Mouse (Mus musculus): Measurements from ENCODE around the gene Cisd1.
A peak's percentile ranks its signal among the peaks of the same experiment; 100 is the strongest.
"Not testable (repeated sequence)": the region's sequence is repeated elsewhere in the genome, so short reads cannot be mapped to it uniquely, and the experiment has no call there.

The Cisd1 gene

GRCm38 (mm10) chr10:71344579-71345143 lies at the start of gene Cisd1:
Gene Cisd1 (minus strand): TSS chr10:71344954.
- DNase-seq (ENCODE audit: low spot score), result peak; percentile 90

DNA sequence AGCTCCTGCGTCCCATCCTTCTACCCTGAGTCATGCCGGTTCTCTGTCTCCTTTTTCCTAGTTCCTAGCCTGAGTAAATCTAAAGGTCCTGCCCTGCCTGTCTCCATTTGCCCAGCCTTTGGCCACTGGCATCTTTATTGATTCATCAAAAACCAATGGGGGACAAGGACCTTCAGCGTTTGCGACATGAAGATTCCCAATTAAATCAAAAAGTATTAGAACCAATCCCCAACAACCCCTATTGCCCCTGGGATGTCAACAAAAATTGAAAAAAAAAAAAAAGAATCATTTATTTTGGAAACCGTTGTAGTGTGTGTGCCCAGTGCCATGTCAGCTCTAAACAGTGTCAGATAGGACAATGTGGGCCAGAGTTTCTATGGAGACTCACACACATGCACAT lies 44.6 kb upstream of the Cisd1 start:
- no peak for DNase-seq (ENCODE audit: low spot score)

GRCm38 (mm10) chr10:71384159-71385044 lies 39.6 kb upstream of the Cisd1 start:
- no peak for DNase-seq (ENCODE audit: low spot score)

DNA sequence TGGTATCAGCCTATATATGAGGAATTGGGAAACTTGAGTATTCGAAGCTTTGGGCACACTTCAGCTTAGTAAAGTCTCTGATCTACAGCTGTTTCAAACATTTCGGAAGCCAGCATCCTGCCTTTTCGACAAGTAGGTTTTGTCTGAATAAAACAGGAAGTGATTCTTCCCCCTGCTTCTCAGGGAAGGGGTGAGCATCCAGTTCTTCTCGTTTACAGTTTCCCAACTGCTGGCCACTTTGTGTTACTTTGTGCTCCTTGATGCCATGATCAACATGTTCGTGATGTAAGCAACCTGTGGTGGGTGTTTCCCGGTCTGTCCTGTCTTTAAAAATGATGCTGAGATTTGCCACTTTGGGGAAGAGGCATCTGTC lies 38.8 kb upstream of the Cisd1 start:
- DNase-seq (ENCODE audit: low spot score), result not testable (repeated sequence)

DNA sequence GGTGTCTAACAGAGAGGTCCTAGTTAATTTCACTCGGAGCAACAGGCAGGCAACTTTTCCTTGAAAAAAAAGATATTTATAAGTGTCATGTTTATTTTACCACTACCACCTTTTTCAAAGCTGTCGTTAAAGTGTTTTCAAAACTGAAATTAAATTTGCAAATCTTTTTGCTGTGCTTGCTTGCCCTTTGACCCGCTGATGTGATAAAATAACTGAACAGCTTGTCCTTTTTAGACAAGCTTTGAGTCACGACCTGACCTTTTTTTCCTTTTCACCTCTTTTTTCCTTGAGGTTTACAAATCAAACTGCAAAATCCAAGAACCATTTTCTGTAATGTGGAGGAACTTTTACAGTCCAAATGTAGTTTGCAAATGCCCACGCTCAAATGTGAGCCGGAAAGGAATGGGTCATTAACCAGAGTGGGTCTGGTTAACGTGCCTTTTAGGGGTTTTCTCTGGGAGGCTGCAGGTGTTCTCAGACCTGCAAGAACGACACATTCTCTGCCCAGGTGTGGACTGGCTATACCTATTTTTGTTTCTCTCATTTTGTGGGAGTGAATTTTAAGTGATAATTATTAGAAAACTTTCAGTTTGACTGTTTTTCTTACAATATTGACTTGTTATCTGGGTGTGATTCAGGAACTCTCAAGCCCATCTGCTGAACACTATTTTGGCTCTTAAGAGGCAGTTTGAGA lies 38.3 kb upstream of the Cisd1 start:
- DNase-seq (ENCODE audit: low spot score), result no peak

GRCm38 (mm10) chr10:71382109-71382508 lies 37.4 kb upstream of the Cisd1 start:
- DNase-seq (ENCODE audit: low spot score), result no peak

DNA sequence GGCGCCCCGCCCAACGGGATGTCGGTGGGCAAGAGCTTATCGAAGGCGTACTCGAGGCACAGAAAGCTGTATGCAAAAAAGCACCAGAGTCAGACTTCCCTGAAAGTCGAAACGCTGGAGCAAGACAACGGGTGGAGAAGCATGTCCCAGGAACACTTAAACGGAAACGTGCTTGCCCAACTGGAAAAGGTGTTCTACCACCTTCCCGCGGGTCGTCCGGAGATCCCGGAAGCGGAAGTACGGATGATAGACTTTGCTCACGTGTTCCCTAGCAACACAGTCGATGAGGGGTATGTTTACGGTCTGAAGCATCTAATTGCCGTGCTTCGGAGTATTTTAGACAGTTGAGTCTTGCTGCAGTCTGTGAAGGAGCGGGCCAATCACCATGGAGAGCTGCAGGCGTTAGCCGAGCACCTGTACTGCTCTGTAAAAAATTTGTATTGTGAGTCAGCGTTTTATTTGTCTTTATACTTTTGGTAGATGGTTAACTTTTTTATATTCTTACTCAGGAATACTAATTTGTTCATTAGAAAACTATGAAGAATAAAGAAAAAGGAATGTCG lies 36.8 kb upstream of the Cisd1 start:
- DNase-seq (ENCODE audit: low spot score), result no peak

GRCm38 (mm10) chr10:71380406-71380805 lies 35.7 kb upstream of the Cisd1 start:
- DNase-seq (ENCODE audit: low spot score), result no peak

DNA sequence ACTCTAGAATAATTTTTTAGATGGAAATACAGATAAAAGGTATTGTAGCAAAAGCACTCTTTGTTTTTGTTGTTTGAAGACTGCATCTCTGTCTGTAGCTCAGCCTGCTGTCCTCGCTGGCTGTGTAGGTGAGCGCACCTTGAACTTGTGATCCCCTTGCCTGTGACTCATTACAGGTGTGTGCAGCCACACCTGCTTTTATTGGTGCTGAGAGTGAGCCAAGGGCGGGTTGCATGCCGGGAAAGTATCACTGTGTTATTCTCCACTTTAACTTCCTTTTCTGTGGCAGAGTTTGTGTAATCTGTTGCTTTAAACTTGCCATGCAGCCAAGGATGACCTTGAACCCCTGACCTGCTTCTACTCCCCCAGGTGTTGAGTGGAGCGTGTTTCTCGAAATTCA lies 31.3 kb upstream of the Cisd1 start:
- no peak for DNase-seq (ENCODE audit: low spot score)

- DNase-seq (ENCODE audit: low spot score), result no peak
These were observed 29.0 kb upstream of the Cisd1 start for GRCm38 (mm10) chr10:71373706-71374105.

- DNase-seq (ENCODE audit: low spot score), result no peak
These were observed 27.1 kb upstream of the Cisd1 start for GRCm38 (mm10) chr10:71371881-71372280.

DNA sequence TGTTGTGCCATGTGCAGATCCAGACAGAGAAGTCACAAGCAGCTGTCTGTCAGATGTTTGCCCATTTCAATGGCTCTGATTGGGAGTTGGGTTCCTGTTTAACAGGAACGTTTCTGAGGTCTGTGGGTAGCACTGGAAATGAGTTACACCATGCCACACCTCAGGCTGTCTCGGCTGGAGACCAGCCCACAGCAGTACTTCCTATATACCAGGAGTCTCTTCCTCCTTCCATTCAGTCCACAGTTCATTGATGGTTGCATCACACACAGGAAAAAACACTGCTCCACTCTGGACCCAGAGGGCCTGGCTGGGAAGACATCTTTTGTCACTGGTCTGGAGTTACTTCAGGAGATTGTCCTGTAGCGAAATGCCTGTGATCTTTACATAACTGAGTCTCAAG lies 24.7 kb upstream of the Cisd1 start:
- DNase-seq (ENCODE audit: low spot score), result no peak

GRCm38 (mm10) chr10:71368128-71368940 lies 23.6 kb upstream of the Cisd1 start:
- DNase-seq (ENCODE audit: low spot score), result no peak

DNA sequence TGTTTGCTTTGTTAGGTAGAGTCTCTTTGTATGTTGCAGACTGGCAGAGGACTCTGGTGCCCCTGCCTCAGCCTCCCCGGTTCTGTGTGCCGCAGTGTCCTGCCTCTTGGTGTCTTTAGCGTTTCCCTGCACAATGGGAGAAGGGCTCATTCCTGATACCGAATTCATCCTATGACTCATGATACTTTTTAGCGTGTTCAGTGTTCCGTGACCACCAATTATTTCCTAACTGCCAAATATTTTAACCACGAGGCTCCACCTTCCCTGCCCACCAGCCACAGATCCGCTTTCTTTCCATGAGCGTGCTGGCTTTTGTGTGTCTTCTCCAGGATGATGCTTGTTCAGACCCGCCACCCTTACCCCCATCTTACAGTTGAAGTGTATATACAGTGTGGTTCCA lies 19.1 kb upstream of the Cisd1 start:
- no peak for DNase-seq (ENCODE audit: low spot score)

DNA sequence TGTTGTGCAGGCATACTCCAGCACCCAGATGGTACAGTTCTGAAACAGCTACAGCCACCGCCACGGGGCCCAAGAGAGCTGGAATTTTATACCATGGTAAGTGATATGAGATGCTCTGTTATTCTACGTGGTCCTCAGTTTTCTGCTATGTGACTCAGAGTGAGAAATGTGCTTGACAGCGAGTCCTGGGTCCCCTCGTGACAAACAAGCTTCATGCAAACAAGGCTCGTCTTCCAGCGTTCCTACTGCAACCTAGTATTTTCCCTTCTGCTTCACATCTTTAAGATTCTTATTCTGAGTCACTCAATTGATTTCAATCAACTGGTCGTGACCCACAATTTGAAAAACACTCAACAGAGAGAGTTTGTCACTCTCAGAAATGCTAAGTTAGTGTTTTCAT lies 18.7 kb upstream of the Cisd1 start:
- no peak for DNase-seq (ENCODE audit: low spot score)

DNA sequence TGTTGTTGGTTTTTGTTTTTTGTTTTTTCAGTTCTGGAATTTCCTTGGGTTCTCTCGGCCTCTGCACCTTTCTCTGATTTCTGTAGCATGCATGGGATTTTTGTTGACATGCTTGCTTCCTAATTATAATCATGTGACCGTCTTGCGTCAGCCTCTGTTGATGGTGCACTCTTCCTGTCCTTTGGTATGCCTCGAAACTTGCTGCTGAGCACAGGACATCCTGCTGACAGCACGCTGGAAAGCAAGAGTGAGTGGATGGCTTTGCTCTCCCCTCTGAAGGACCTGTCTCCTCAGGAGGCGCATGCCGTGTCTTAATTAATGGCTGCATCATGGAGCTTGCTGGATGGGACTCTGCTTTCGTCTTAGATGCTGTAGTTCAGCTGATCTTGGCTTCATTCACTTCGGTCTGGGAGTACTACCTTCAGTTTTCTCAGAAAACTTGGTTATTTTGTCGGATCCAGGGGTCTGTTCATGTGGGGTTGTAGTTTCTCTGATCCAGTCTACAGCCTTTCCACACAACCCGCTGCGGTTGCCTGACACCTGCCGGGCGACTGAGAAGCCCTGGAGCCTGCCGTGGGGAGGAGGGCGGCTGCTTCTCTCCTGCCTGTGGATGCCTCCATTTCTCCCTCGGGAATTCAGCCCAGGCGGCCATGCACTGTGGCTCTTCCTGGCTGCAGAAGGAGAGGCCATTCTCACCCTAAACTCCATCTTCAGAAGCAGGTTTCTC lies 17.2 kb upstream of the Cisd1 start:
- DNase-seq (ENCODE audit: low spot score), result no peak

- no peak for DNase-seq (ENCODE audit: low spot score)
These were observed 16.3 kb upstream of the Cisd1 start for GRCm38 (mm10) chr10:71361044-71361443.

DNA sequence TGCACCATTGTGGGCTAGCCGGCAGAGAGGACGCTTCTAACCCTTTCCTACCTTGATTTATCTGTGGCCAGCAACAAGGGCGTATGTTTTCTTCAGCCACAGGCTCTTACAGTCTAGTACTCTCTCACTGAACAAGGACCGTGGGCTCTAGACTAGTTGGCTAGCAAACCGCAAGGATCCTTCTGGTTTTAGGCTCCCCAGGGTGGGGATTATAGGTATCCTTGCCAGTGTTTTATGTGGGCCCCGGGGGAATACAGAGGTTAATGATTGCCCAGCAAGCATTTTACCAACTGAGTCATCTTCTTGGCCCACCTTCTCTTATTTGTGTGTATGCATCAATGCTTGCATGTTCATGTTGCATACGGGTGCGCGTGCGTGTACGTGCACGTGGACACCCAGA lies 10.2 kb upstream of the Cisd1 start:
- no peak for DNase-seq (ENCODE audit: low spot score)

GRCm38 (mm10) chr10:71353850-71354249 lies 9.1 kb upstream of the Cisd1 start:
- no peak for DNase-seq (ENCODE audit: low spot score)

GRCm38 (mm10) chr10:71351301-71351700 lies 6.5 kb upstream of the Cisd1 start:
- DNase-seq (ENCODE audit: low spot score), result no peak

GRCm38 (mm10) chr10:71349290-71349689 lies 4.5 kb upstream of the Cisd1 start:
- no peak for DNase-seq (ENCODE audit: low spot score)

All from c-Kit-positive CD71-positive TER-119-positive erythroid progenitor cells, embryonic 14.5 days (primary cell).